ENCODE assay signal across 8 mouse cellular contexts in the genomic region with DNA sequence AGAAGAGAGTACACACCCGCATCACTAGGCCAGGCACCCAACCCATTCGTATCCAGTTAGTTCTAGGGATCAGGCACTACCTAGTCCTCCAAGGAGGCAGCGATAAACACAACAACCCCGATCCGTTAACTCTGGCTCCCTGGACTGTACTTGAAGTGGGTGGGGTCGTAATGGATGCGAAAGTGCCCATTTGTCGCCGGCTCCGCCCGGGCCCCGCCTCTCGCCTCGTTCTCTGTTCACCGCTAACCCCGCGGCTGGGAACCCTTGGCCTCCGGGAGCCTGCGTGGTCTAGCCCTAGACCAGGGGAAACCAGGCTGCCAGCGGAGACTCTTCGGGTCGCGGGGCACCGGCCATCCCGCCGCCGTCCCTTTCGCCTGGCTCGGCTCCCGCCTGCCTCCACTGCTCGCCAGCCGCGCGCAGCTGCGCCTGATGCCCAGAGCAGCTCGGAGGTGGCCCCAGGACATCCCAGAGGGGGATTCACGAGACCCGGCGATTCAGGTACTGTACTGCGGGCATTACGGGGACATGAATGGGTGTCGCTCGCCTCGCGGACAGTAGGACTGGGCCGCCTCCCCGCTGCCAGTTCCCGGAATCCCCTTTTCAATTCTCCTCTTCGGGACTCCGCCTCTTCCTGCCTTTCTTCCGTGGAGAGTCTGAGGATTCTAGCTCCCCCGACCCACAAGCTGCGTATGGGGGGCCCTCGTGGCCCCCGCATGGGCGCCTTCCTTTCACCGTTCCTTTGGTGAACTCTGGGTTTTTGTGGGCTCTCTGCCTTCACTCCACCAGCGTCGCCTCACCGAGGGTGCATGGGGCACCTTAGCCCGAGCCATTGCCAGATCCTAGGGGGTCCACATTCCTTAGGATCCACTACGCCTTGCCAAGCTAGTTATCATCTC. TPM values are rescaled to one million over a fixed set of nuclear protein-coding genes. Genes with fewer than 3 reads are reported as not detected.
A peak's percentile ranks its signal among the peaks of the same experiment; 100 is the strongest.
DNase-seq lines count a peak whose midpoint lies in the region; ATAC-seq and TF ChIP-seq lines count a peak whose summit lies in the region.

A gene (plus strand): TSS at position 207 of the 896 bp plus-strand sequence.

- peak within 1 kb of the TSS; percentile 84 for H3K9ac ChIP-seq in heart, embryonic 12.5 days
- peak within 1 kb of the TSS; percentile 84 for H3K9ac ChIP-seq in kidney, postnatal 0 days (ENCODE audit: low read depth, low read length)
- peak within 1 kb of the TSS; percentile 99 for H3K9ac ChIP-seq in liver, embryonic 12.5 days
- peak within 1 kb of the TSS; percentile 89 for H3K9ac ChIP-seq in stomach, embryonic 15.5 days

- peak within 1 kb of the TSS; percentile 75 for H3ac ChIP-seq in C2C12 (ENCODE audit: control insufficient read depth, insufficient read length, low read depth)

- under 1% methylated on average over 61 of the region's 62 CpGs for WGBS in heart, embryonic 12.5 days
- under 1% methylated on average over 61 of the region's 62 CpGs for WGBS in kidney, postnatal 0 days
- under 1% methylated on average over 62 of the region's 62 CpGs for WGBS in liver, embryonic 12.5 days (ENCODE audit: insufficient replicate concordance)
- WGBS in stomach, embryonic 15.5 days, result under 1% methylated on average over 62 of the region's 62 CpGs

- peaks cover 3% of the 10 kb centered on the region for H3K9me3 ChIP-seq in erythroblast, embryonic 14.5 days (ENCODE audit: control insufficient read depth, low read length)
- no peaks in the 10 kb centered on the region for H3K9me3 ChIP-seq in heart, embryonic 12.5 days (replicated peaks)
- no peaks in the 10 kb centered on the region for H3K9me3 ChIP-seq in kidney, postnatal 0 days (replicated peaks; ENCODE audit: low read length)
- no peaks in the 10 kb centered on the region for H3K9me3 ChIP-seq in liver, embryonic 12.5 days (replicated peaks)
- no peaks in the 10 kb centered on the region for H3K9me3 ChIP-seq in stomach, embryonic 15.5 days

- peak; percentile 80 for DNase-seq in brain, adult 2 months (ENCODE audit: low read depth, low spot score)
- peak; percentile 95 for DNase-seq in kidney, postnatal 0 days (ENCODE audit: low spot score)
- peak; percentile 65 to 72 for DNase-seq in natural killer cell, adult 2 months (ENCODE audit: low spot score in 2 of 2)

- no peaks in the 10 kb centered on the region for H3K36me3 ChIP-seq in C2C12 (ENCODE audit: control insufficient read depth, insufficient read depth)
- peaks cover 35% of the 10 kb centered on the region for H3K36me3 ChIP-seq in erythroblast, embryonic 14.5 days (ENCODE audit: control insufficient read depth)
- peaks cover 15% of the 10 kb centered on the region for H3K36me3 ChIP-seq in heart, embryonic 12.5 days
- no peaks in the 10 kb centered on the region for H3K36me3 ChIP-seq in kidney, postnatal 0 days (ENCODE audit: insufficient read depth, low read length)
- H3K36me3 ChIP-seq in liver, embryonic 12.5 days, result peaks cover 32% of the 10 kb centered on the region
- no peaks in the 10 kb centered on the region for H3K36me3 ChIP-seq in stomach, embryonic 15.5 days

- H3K4me1 ChIP-seq in erythroblast, embryonic 14.5 days (ENCODE audit: control insufficient read depth), result peaks cover 57% of the 10 kb centered on the region
- peaks cover 22% of the 10 kb centered on the region for H3K4me1 ChIP-seq in heart, embryonic 12.5 days (replicated peaks)
- H3K4me1 ChIP-seq in kidney, postnatal 0 days (replicated peaks; ENCODE audit: insufficient read depth, low read length), result peaks cover 9% of the 10 kb centered on the region
- peaks cover 58% of the 10 kb centered on the region for H3K4me1 ChIP-seq in liver, embryonic 12.5 days
- H3K4me1 ChIP-seq in stomach, embryonic 15.5 days, result 0 out of 2 replicates have a peak, but pooled peaks cover 3% of the 10 kb centered on the region

- peak within 1 kb of the TSS; percentile 93 for H3K27ac ChIP-seq in heart, embryonic 12.5 days (ENCODE audit: poor library complexity, severe bottlenecking)
- peak within 1 kb of the TSS; percentile 87 for H3K27ac ChIP-seq in kidney, postnatal 0 days
- peak within 1 kb of the TSS; percentile 99 for H3K27ac ChIP-seq in liver, embryonic 12.5 days
- peak within 1 kb of the TSS; percentile 94 for H3K27ac ChIP-seq in stomach, embryonic 15.5 days

- H3K4me3 ChIP-seq in C2C12 (ENCODE audit: insufficient read depth, poor library complexity, severe bottlenecking), result peak within 1 kb of the TSS; percentile 75
- H3K4me3 ChIP-seq in erythroblast, embryonic 14.5 days (replicated peaks), result peak within 1 kb of the TSS; percentile 79
- peak within 1 kb of the TSS; percentile 78 for H3K4me3 ChIP-seq in heart, embryonic 12.5 days
- H3K4me3 ChIP-seq in kidney, postnatal 0 days (replicated peaks; ENCODE audit: low read depth, low read length), result peak within 1 kb of the TSS; percentile 73
- peak within 1 kb of the TSS; percentile 97 for H3K4me3 ChIP-seq in liver, embryonic 12.5 days
- H3K4me3 ChIP-seq in stomach, embryonic 15.5 days (replicated peaks), result peak within 1 kb of the TSS; percentile 99

- peaks cover 33% of the 10 kb centered on the region for H3K79me2 ChIP-seq in C2C12 (ENCODE audit: control insufficient read depth, insufficient read depth)

- TF ChIP-seq CTCF in C2C12 (IDR thresholded peaks at IDR 0.05; ENCODE audit: control insufficient read depth, insufficient read depth, insufficient read length), result no peak
- no peak for TF ChIP-seq CTCF in kidney, postnatal 0 days (IDR thresholded peaks at IDR 0.05; ENCODE audit: low read depth)

- H3K79me3 ChIP-seq in C2C12 (ENCODE audit: low read depth), result peaks cover 20% of the 10 kb centered on the region

- peak within 1 kb of the TSS; percentile 88 for H3K4me2 ChIP-seq in heart, embryonic 12.5 days
- peak within 1 kb of the TSS; percentile 77 for H3K4me2 ChIP-seq in kidney, postnatal 0 days (ENCODE audit: low read length)
- peak within 1 kb of the TSS; percentile 73 for H3K4me2 ChIP-seq in liver, embryonic 12.5 days
- peak within 1 kb of the TSS; percentile 70 for H3K4me2 ChIP-seq in stomach, embryonic 15.5 days

- ATAC-seq in heart, embryonic 12.5 days (ENCODE audit: insufficient number of reproducible peaks, low FRiP score), result peak; percentile 95
- peak; percentile 90 for ATAC-seq in kidney, postnatal 0 days (replicated peaks; ENCODE audit: low FRiP score, low read depth)
- peak; percentile 95 for ATAC-seq in liver, embryonic 12.5 days
- ATAC-seq in stomach, embryonic 15.5 days (ENCODE audit: insufficient read depth, low FRiP score, low read depth), result peak; percentile 92

- H3K27me3 ChIP-seq in C2C12 (ENCODE audit: control insufficient read depth, insufficient read depth, insufficient read length), result no peaks in the 10 kb centered on the region
- H3K27me3 ChIP-seq in erythroblast, embryonic 14.5 days (ENCODE audit: control insufficient read depth), result no peaks in the 10 kb centered on the region
- H3K27me3 ChIP-seq in heart, embryonic 12.5 days (replicated peaks), result no peaks in the 10 kb centered on the region
- no peaks in the 10 kb centered on the region for H3K27me3 ChIP-seq in kidney, postnatal 0 days (ENCODE audit: insufficient read depth, low read length)
- H3K27me3 ChIP-seq in liver, embryonic 12.5 days (replicated peaks), result no peaks in the 10 kb centered on the region
- H3K27me3 ChIP-seq in stomach, embryonic 15.5 days (replicated peaks), result no peaks in the 10 kb centered on the region

TF ChIP-seq in C2C12, 6 proteins besides CTCF, POLR2A, EP300 and RAD21:
- TF ChIP-seq MAX (IDR thresholded peaks at IDR 0.05) (peak; percentile 29), FOSL1 (IDR thresholded peaks at IDR 0.05; ENCODE audit: insufficient read depth, low read length, poor library complexity, severe bottlenecking) (no peak), MYOG (IDR thresholded peaks at IDR 0.05; ENCODE audit: control insufficient read depth, extremely low read depth, insufficient read length) (no peak), MYOD1 (IDR thresholded peaks at IDR 0.05; ENCODE audit: control insufficient read depth, insufficient read length, low read depth) (no peak), CEBPB (IDR thresholded peaks at IDR 0.05; ENCODE audit: low read depth) (no peak), USF1 (IDR thresholded peaks at IDR 0.05; ENCODE audit: low read depth) (no peak)

RNA-seq across cellular contexts. Expression of the gene that starts here (rescaled TPM):
- polyA plus RNA-seq in C2C12 (2012; fragmentation: generic; extraction: Trizol), result 22.3 TPM
- polyA plus RNA-seq in erythroblast, embryonic 14.5 days (2012), result 7.3 and 9.3 TPM in 2 replicates
- polyA plus RNA-seq in heart, embryonic 12.5 days (2016; fragmentation: Nextera tagmentation; extraction: Ambion mirVana), result 51.3 and 52.2 TPM in 2 replicates
- 60.7 and 61.9 TPM in 2 replicates for polyA plus RNA-seq in kidney, postnatal 0 days (2015; fragmentation: Nextera tagmentation; extraction: Ambion mirVana)
- polyA plus RNA-seq in liver, embryonic 12.5 days (2016; fragmentation: Nextera tagmentation; extraction: Ambion mirVana), result 63.5 and 65.7 TPM in 2 replicates
- 49.4 and 60.4 TPM in 2 replicates for polyA plus RNA-seq in stomach, embryonic 15.5 days (2015; fragmentation: Nextera tagmentation; extraction: Ambion mirVana)

Comparison
In these comparisons a context has a peak if more than half of its experiments do, and no peak if none do; other contexts are left out.
1. Peak in every context shown above with its lines: DNase-seq, ATAC-seq, H3K4me3 ChIP-seq and H3K27ac ChIP-seq.